Mouse (Mus musculus) liver, adult 2 months (tissue): ENCODE data around the gene Tyk2.

Experiments
- CTCF ChIP-seq: fragments of 200-500 bp; IDR thresholded peaks from 2 replicates; pipeline ENCODE4 v1.5.1; 2011; ENCODE audit warnings: low read depth, low read length, control low read depth
- POLR2A ChIP-seq: fragments of 200-500 bp; IDR thresholded peaks from 2 replicates; pipeline ENCODE4 v1.6.1; 2011; ENCODE audit warnings: low read length, control low read depth; ENCODE audit not compliant: insufficient read depth; ENCODE audit errors: extremely low read depth

GRCm38 (mm10) chr9:21135941-21136381, 4.9 kb upstream of the Tyk2 start:
- TF ChIP-seq CTCF, result no peak
- no peak for TF ChIP-seq POLR2A
